8 mouse cellular contexts compared by ENCODE assay signal in the genomic region with DNA sequence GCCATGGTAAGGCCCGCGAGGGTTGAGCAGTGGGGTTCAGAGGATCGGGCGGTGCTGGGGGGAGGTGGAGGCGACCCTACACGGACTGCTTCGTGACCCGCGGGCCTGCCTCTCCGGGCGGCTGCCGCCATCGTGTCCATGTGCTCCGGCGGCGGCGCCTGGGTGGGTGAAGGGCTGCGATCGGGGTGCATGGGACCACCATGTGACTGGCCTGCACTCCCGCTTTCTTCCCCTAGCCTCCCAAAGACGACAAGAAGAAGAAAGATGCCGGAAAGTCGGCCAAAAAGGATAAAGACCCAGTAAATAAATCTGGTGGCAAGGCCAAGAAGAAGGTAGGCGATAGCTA. TPM values are rescaled to one million over a fixed set of nuclear protein-coding genes. Genes with fewer than 3 reads are reported as not detected.
DNase-seq lines count a peak whose midpoint lies in the region; ATAC-seq and TF ChIP-seq lines count a peak whose summit lies in the region.

No protein-coding gene starts in this region.

- H3K36me3 ChIP-seq in testis, adult 2 months (ENCODE audit: control insufficient read depth, insufficient read depth, low read length) = no peaks in the 10 kb centered on the region; the same call in 1 of the 2 replicates
- H3K36me3 ChIP-seq in liver, embryonic 11.5 days (ENCODE audit: control insufficient read depth, insufficient read depth, low read length) = peaks cover 44% of the 10 kb centered on the region

- TF ChIP-seq POLR2A in testis, adult 2 months (IDR thresholded peaks at IDR 0.05; ENCODE audit: control insufficient read depth, low read depth, low read length) = no peak

- no peaks in the 10 kb centered on the region for H3K27me3 ChIP-seq in testis, adult 2 months (ENCODE audit: control insufficient read depth, insufficient read depth, low read length)
- H3K27me3 ChIP-seq in liver, embryonic 11.5 days (replicated peaks; ENCODE audit: control insufficient read depth, insufficient read depth, low read length) = no peaks in the 10 kb centered on the region

- ATAC-seq in frontal cortex, adult (ENCODE audit: low TSS enrichment) = peak; percentile 29
- ATAC-seq in liver, embryonic 11.5 days (replicated peaks; ENCODE audit: low FRiP score) = no peak; the same call in 1 of the 2 replicates

- no peaks in the 10 kb centered on the region for H3K4me1 ChIP-seq in testis, adult 2 months (ENCODE audit: control insufficient read depth, insufficient read depth, low read length)
- H3K4me1 ChIP-seq in liver, embryonic 11.5 days (replicated peaks; ENCODE audit: control insufficient read depth, insufficient read depth, low read length) = peaks cover 5% of the 10 kb centered on the region

- peak overlapping the region; percentile 74 for H3K4me2 ChIP-seq in liver, embryonic 11.5 days

- no peak for DNase-seq in frontal cortex, postnatal 10 days (ENCODE audit: low spot score in 2 of 2)
- no peak for DNase-seq in testis, postnatal 14 days (ENCODE audit: low spot score)
- DNase-seq in liver, embryonic 11.5 days (ENCODE audit: low spot score) = no peak
- DNase-seq in embryo, embryonic 9.5 days (ENCODE audit: extremely low spot score) = no peak
- no peak for DNase-seq in right cerebral cortex, adult 2 months (ENCODE audit: low spot score in 2 of 2)
- no peak for DNase-seq in left cerebral cortex, adult 8-10 months (ENCODE audit: low spot score in 2 of 2)

- no peaks in the 10 kb centered on the region for H3K9me3 ChIP-seq in liver, embryonic 11.5 days (ENCODE audit: control insufficient read depth, low read length)

- peak overlapping the region; percentile 97 for H3K4me3 ChIP-seq in testis, adult 2 months (ENCODE audit: control insufficient read depth, low read depth, low read length)
- H3K4me3 ChIP-seq in liver, embryonic 11.5 days (ENCODE audit: low read depth, low read length) = peak overlapping the region; percentile 91

- 1% methylated on average over 24 of the region's 24 CpGs for WGBS in liver, embryonic 11.5 days

- H3K9ac ChIP-seq in liver, embryonic 11.5 days (ENCODE audit: low read depth, low read length) = peak overlapping the region; percentile 97

- H3K27ac ChIP-seq in testis, adult 2 months (ENCODE audit: control insufficient read depth, insufficient read depth, low read depth, low read length) = peak overlapping the region; percentile 97
- peak overlapping the region; percentile 71 for H3K27ac ChIP-seq in liver, embryonic 11.5 days (ENCODE audit: low read depth, low read length)

- no peak for TF ChIP-seq CTCF in testis, adult 2 months (IDR thresholded peaks at IDR 0.05; ENCODE audit: control insufficient read depth, insufficient read depth, insufficient replicate concordance, low read depth, low read length)

RNA-seq across cellular contexts. Expression of gene Trappc4, which starts 0.3 kb away (rescaled TPM):
- polyA plus RNA-seq in testis, adult 2 months (2012; rRNA removed) = 40.0 and 41.8 TPM in 2 replicates
- 99.5 and 107 TPM in 2 replicates for polyA plus RNA-seq in liver, embryonic 11.5 days (2014; fragmentation: Nextera tagmentation; extraction: Ambion mirVana)
- total RNA-seq in left cerebral cortex, adult 8-10 months (2022) = 10 to 100 TPM; 67.4 to 74.5 (median 72.5) TPM

RNA-seq across cellular contexts. Expression of gene Rps25, which starts 0.8 kb away (rescaled TPM):
- polyA plus RNA-seq in testis, adult 2 months (2012; rRNA removed) = 194 and 199 TPM in 2 replicates
- polyA plus RNA-seq in liver, embryonic 11.5 days (2014; fragmentation: Nextera tagmentation; extraction: Ambion mirVana) = 2,656 and 2,838 TPM in 2 replicates
- total RNA-seq in left cerebral cortex, adult 8-10 months (2022) = 100 to 1,000 TPM; 768 to 851 (median 802) TPM

RNA-seq across cellular contexts. Expression of gene Ccdc84, which starts 10.6 kb away (rescaled TPM):
- 10.9 TPM in 2 replicates for polyA plus RNA-seq in testis, adult 2 months (2012; rRNA removed)
- 25.0 and 26.1 TPM in 2 replicates for polyA plus RNA-seq in liver, embryonic 11.5 days (2014; fragmentation: Nextera tagmentation; extraction: Ambion mirVana)
- total RNA-seq in left cerebral cortex, adult 8-10 months (2022) = 10 to 100 TPM; 17.6 to 25.7 (median 18.8) TPM

RNA-seq across cellular contexts. Expression of gene Slc37a4, which starts 11.1 kb away (rescaled TPM):
- 14.1 and 14.7 TPM in 2 replicates for polyA plus RNA-seq in testis, adult 2 months (2012; rRNA removed)
- polyA plus RNA-seq in liver, embryonic 11.5 days (2014; fragmentation: Nextera tagmentation; extraction: Ambion mirVana) = 33.2 TPM in 2 replicates
- 10 to 100 TPM; 30.5 to 34.1 (median 31.8) TPM for total RNA-seq in left cerebral cortex, adult 8-10 months (2022)

RNA-seq across cellular contexts. Expression of gene Hyou1, which starts 28.4 kb away (rescaled TPM):
- 82.1 and 99.9 TPM in 2 replicates for polyA plus RNA-seq in testis, adult 2 months (2012; rRNA removed)
- 37.1 and 37.7 TPM in 2 replicates for polyA plus RNA-seq in liver, embryonic 11.5 days (2014; fragmentation: Nextera tagmentation; extraction: Ambion mirVana)
- total RNA-seq in left cerebral cortex, adult 8-10 months (2022) = 100 to 1,000 TPM; 106 to 115 (median 112) TPM

Comparison
In these comparisons a context has a peak if more than half of its experiments do, and no peak if none do; other contexts are left out.
1. RNA of gene Rps25, which starts 0.8 kb away (polyA plus RNA-seq): 2,656 to 2,838 TPM in liver, embryonic 11.5 days; 194 to 199 TPM in testis, adult 2 months; every median in the first group is over 10 times any median in the second.